Mouse (Mus musculus): ENCODE measurements around the gene Nat8f3.
"Not testable (repeated sequence)": the region's sequence is repeated elsewhere in the genome, so short reads cannot be mapped to it uniquely, and the experiment has no call there.

Gene Nat8f3

DNA sequence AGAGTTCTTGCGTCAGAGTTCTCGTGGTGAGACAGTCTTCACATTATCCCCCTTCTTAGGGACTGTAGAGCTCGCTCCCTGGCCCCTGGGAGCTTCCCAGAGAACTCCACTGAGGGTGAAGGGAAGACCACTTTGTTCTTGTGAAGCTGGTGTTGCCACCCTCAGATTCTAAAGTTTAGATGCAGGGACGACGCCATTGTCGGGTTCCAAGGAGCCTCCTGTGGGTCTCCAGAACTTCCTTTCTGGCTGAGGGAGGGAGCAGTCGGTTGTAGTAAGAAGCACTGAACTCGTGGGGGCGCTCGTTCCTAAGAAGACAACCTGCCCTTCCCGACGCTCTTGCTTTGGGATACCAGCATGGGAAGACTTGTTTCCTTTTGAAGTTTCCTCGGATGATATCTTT lies at the start of gene Nat8f3:
Gene Nat8f3 (minus strand): TSS at position 223 of the 400 bp plus-strand sequence.
- peak; percentile 22 for DNase-seq

DNA sequence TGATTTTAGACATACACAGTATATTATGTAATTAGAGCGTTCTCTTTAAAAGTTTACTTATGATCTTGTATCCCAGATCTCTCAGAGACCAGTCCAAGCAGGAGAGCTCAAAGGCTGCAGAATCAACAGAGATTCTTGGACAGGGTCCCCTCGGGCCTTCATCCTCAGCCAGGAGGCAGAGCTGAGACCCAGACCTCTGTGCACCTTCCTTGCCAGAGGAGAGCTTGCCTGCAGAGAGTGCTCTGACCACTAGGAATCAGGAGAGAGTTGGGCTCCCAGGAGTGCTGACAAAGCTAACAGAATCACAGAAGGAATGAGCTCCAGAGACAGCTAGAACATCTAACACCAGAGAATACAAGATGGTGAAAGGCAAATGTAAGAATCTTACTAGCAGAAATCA lies 47.8 kb upstream of the Nat8f3 start:
- DNase-seq = no peak

- DNase-seq = not testable (repeated sequence)
Measured at GRCm38 (mm10) chr6:85810942-85811537, 45.5 kb upstream of the Nat8f3 start.

DNA sequence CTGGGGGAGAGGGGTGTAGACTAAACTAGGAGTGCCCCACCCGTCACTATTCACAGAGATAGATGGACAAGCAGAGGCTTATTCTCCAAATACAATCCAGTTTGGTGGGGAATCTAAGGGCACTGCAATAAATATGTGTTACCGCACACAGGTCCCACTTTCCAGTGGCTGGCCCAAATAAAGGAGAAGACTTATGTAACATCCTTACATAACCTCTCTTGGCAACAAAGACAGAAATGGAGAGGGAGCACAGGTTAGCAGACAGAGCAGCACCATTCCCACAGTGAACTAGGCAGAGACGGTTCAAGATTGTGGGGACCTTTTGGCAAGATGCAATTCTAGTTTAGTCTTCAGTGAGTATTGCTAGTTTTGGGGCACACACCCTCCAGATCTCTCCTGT lies 45.0 kb upstream of the Nat8f3 start:
- not testable (repeated sequence) for DNase-seq

- DNase-seq = not testable (repeated sequence)
Measured at GRCm38 (mm10) chr6:85809784-85810183, 44.2 kb upstream of the Nat8f3 start.

DNA sequence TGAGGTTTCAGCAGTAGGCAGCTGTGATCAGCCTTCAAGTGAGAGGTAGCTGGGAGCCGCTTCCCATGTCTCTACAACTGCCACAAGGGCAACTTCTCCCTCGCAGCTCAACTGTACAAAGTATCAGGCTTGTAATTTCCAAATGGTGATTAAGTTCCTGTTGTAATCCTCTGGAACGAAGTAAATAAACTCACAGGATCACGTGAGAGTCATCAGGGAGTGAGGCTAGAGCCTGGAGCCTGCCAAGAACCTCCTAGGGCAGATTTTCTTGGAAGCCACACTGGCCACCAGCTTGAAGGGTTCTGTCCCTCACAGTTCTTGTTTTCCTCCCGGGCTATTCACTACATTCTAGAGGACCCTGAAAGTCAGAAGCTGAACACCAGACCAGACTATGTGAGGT lies 37.6 kb upstream of the Nat8f3 start:
- not testable (repeated sequence) for DNase-seq

- DNase-seq = peak; percentile 26
Measured at GRCm38 (mm10) chr6:85763127-85764070, 2.2 kb downstream of the Nat8f3 start.

GRCm38 (mm10) chr6:85762678-85763077 lies 2.9 kb downstream of the Nat8f3 start:
- peak; percentile 2 for DNase-seq

- DNase-seq = not testable (repeated sequence)
Measured at GRCm38 (mm10) chr6:85755705-85756249, 9.8 kb downstream of the Nat8f3 start.

GRCm38 (mm10) chr6:85713105-85713504 lies 52.4 kb downstream of the Nat8f3 start, which contains the start of gene Nat8f7:
Gene Nat8f7, minus strand, starts transcription at chr6:85713205.
- DNase-seq = not testable (repeated sequence)

GRCm38 (mm10) chr6:85709607-85710006 lies 55.9 kb downstream of the Nat8f3 start:
- not testable (repeated sequence) for DNase-seq

- peak; percentile 49 for DNase-seq
Measured at GRCm38 (mm10) chr6:85709206-85709605, 56.3 kb downstream of the Nat8f3 start.

- DNase-seq = not testable (repeated sequence)
Measured at GRCm38 (mm10) chr6:85701943-85702342, 63.6 kb downstream of the Nat8f3 start.
